Mouse (Mus musculus) v-Abl transformed pro-B cells (cell line): ENCODE data around the gene Shc2.

Experiments used
- in situ Hi-C, 2 experiments: fragments of 400-800 bp; cut with MboI; formaldehyde crosslinking; loops; one replicate each; pipeline ENCODE4 v1.15.1; 2025; ENCODE audit not compliant: unreplicated experiment in 2 of 2

Gene Shc2

DNA sequence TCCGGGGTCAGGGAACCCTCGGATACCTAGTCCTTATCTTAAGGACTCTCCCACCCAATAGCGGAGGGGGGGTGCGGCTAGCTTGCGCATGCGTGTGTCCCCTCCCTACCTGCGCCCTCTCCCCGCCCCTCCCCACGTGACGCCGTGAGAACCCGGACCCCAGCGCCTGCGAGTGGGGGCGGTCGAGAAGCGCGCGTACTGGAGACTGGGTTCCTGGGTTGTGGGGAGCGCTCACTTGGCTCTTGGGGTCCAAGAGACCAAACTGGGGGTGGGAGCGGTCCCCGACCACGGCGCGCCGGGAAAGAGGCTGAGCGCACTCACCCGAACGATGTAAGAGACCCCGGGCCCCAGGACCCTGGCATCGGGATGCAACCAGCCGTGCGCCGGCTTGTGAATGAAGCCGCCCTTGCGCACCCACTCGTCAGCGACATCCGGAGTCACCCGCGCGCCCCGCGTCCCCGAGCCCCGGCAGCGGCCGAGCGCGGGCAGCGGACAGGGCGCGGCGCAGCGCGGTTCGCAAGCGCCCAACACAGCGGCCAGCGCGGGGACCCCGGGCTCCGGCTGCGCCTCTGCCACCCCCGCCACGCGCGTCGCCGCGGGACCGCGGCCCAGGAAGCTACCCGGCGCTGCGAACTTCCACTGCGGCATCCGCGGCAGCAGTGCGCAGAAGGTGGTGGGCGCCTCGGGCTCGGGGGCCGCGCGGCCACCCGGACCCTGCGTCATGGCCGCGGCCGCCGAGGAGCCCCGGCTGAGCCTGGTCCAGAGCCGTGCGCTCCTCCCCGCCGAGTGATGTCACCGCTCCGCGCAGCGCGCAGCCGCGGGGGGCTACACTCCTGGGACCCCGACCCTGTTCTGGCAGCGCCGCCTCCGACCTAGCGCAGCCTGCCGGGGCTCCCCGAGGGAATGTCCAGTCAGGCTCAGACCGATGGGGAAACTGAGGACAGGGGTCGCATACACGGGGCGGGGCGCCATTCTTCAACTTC lies at the start of gene Shc2:
TSS of gene Shc2 (minus strand) at position 791 of the 983 bp plus-strand sequence.
- in situ Hi-C loops: loop anchor here in 1 of 2 experiments (25.0 kb wide), 1 partner anchor 875 kb away; the partner anchor contains the start of gene Ccdc105

DNA sequence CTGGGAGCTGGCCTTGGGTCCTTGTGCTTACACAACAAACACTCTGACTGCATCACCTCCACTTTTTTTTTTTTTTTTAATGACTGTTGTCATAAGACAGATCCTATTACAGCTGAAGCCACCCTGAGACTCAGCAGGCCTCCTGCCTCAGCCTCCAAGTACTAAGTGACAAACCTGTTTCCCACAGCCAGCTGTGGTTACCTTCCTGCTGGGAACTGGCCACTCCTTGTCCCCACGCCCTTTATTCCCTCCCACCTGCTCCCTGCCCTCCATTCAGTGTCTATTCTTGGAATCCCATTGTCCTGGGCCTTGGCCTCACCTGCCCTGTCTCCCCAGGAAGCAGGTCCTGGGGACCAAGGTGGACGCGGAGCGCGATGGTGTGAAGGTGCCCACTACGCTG lies 49.8 kb upstream of the Shc2 start:
- in situ Hi-C loops: loop anchor here in 1 of 2 experiments (25.0 kb wide), 1 partner anchor 1675 kb away; the partner anchor contains the start of gene Pfkl

DNA sequence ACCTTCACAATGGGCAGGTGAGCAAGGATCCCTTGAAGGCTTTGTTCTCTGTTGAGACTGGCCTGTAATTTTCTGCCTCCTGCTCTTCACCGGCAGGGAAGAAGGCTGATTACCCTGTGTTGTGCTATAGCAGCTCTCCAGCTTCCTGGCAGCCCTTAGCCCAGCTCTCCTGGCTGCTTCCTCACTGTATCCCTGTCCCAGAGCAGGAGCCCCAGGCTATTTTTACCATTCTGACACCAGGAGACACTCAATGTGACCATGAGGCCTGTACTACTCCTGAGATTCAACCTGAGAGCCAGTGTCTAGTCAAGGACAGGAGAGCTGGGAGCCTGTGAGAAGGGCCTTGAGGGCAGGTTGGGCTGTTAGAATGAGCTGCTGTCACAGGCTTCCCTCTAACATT lies 49.0 kb upstream of the Shc2 start:
- in situ Hi-C loops: loop anchor here in 1 of 2 experiments (25.0 kb wide), 1 partner anchor 1674 kb away; the partner anchor contains the start of gene Pfkl

DNA sequence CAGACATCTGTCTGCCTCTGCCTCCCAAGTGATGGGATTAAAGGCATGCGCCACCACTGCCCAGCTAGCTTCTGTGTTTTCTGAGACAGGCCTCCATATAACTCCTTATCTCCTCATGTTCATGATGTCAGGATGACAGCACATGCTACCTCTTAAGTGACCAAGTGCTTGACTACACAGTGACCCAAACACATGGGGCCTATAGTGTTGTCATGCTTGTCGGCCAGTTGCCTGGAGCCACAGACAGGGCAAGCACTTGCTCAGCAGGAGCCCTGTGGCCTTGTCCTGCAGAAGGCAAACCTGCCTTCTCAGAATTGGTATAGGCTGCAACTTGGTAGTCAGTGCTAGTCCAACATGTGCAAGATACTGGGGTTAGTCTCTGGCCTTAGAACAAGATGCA lies 48.5 kb upstream of the Shc2 start:
- in situ Hi-C loops: loop anchor here in 1 of 2 experiments (25.0 kb wide), 1 partner anchor 1674 kb away; the partner anchor contains the start of gene Pfkl

DNA sequence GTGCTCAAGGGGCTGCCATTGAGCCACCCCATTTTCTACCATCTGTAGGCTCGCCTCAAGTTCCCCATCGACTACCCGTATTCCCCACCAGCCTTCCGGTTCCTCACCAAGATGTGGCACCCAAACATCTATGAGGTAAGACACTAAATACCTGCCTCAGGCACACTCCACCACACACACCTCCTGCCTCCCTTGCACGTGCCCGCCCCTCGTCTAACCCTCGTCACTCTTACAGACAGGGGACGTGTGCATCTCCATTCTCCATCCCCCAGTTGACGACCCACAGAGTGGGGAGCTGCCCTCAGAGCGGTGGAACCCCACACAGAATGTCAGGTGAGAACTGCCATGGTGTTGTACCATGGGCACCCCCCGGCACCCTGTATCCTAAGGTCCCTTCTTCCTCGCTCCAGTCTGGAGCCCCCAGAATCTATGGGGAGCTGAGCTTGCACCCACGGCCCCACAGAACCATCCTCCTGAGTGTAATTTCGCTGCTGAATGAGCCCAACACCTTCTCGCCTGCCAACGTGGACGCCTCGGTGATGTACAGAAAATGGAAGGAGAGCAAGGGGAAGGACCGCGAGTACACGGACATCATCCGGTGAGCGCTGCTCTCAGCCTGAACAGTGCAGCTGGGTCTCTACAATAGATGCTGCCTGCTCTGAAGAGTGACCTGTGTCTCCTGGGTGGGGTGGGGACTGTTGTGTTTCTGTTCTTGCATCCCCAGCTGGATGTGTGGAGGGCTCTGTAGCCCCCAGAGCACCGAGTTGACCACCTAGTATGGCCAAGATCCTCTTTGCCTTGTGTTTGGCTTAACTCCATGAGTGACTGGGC lies 47.3 kb upstream of the Shc2 start:
- in situ Hi-C loops: loop anchor here in 1 of 2 experiments (25.0 kb wide), 1 partner anchor 1673 kb away; the partner anchor contains the start of gene Pfkl

DNA sequence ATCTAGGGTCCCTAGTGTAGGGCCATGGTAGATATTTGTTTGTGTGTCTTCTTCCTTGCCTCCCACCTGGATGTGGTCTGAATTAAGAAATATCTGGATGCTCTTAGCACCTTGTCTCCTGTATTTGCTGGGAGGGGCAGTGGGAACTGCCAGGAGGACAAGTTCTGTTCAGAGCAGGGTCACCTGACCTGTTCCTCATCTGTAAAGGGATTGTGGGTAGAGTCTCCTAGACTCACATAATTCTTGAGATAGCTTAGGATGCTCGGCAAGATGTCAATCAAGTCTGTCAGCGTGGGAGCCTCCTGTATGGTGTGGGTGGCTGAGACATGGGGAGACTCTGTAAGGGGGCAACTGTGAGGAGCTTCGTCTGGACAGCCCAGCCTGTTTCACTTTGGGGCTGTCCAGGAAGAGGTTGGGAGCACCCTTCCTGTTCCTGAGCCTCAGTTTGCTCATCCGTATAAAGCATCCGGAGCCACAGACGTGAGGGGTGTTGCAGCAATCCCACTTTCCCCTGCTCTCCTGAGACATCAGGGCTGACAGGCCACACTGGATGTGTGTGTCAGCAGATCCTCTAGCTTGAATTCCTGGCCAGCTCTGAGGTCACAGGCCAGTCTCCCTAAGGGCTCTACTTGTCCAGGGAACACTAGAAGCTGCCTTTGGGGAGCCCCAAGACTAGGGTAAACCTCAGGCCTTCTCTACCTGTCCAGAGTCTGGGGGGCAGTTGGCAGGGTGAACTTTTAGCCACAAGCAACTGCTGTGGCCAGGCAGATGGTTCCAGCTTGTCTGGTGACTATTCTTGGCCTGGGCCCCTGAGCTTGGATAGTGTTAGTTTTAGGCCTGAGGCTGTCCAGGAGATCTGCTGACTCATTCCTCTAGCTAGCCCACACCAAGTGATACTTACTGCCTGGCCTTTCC lies 46.3 kb upstream of the Shc2 start:
- in situ Hi-C loops: loop anchor here in 1 of 2 experiments (25.0 kb wide), 1 partner anchor 1672 kb away; the partner anchor contains the start of gene Pfkl

DNA sequence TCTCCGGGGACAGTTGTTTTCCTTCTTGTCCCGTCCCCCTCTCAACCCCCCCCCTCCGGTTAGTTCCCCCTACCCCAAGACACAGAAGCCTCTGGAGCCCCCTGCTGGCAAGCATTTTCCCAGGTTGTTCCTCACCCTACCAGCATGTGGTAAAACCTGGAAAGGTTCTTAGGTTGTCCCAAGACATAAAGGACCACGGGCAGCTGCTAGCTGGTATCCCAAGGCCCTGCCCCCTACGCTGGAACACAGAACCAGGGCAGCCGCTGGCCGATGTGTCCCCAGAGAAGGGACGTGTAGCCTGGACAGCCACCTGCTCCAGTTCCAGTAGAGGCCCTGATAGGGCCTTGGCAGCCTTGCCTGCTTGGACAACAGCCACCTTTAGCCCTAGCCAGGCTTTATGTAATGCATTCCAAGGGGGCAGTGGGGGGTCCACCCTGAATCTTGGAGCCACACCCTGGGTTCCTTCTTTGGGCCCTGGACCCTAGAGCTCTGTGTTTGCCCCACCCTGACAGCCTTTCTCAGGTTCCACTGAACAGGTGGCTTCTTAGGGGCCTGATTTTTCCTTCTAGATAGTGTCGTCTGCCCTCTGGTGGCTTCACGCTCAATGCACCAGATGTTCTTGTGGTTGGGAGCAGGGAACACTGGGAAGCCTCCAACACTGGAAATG lies 45.3 kb upstream of the Shc2 start:
- in situ Hi-C loops: loop anchor here in 1 of 2 experiments (25.0 kb wide), 1 partner anchor 1671 kb away; the partner anchor contains the start of gene Pfkl

DNA sequence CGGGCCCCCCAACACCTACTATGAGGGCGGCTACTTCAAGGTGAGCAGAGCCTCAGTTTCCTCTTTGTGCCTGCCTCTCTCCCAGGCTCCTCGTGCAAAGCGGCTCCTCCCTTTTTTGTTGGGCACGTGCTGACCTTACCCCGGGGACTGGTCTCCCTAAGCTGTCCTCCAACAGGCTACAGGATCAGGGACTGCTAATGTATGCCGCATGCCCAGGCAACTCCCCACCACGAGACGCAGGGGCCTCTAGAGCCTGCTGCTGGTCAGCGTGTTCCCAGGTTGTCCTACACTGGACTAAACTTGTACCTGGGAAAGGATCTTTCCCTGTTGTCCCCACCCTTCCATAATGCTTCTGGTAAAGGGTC lies 44.8 kb upstream of the Shc2 start:
- in situ Hi-C loops: loop anchor here in 1 of 2 experiments (25.0 kb wide), 1 partner anchor 1670 kb away; the partner anchor contains the start of gene Pfkl

DNA sequence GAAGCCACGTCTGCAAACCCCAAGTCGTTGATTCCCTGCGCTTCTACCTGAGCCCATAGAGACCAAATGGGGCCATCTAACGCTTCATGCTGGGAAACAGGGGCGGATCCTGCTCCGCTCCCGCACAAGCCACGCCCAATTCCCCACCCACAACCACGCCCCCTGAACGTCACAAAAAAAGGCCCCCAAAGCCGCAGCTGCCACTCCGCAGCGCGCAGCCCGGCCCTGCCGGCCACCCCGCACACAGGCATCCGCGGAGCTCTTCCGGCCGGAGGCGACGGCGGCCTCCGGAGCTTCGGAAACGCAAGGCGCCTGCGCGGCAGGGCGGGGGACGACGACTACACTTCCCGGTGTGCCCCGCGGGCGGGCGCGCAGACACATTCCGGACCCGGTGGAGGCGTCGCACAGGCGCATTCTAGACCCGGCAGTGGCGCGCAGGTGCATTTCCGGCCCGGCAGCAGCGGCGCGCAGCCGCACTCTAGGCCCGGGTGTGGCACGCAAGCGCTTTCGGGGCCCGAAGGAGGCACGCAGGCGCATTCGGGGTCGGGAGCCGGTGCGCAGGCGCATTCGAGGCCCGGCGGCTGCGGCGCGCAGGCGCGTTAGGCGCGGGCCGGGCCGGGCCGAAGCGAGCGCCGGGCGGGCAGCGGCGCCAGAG lies 44.0 kb upstream of the Shc2 start, which contains the start of gene Cdc34:
TSS of gene Cdc34 (plus strand) at position 605 of the 655 bp plus-strand sequence.
- in situ Hi-C loops: loop anchor here in 1 of 2 experiments (25.0 kb wide), 1 partner anchor 1669 kb away; the partner anchor contains the start of gene Pfkl

DNA sequence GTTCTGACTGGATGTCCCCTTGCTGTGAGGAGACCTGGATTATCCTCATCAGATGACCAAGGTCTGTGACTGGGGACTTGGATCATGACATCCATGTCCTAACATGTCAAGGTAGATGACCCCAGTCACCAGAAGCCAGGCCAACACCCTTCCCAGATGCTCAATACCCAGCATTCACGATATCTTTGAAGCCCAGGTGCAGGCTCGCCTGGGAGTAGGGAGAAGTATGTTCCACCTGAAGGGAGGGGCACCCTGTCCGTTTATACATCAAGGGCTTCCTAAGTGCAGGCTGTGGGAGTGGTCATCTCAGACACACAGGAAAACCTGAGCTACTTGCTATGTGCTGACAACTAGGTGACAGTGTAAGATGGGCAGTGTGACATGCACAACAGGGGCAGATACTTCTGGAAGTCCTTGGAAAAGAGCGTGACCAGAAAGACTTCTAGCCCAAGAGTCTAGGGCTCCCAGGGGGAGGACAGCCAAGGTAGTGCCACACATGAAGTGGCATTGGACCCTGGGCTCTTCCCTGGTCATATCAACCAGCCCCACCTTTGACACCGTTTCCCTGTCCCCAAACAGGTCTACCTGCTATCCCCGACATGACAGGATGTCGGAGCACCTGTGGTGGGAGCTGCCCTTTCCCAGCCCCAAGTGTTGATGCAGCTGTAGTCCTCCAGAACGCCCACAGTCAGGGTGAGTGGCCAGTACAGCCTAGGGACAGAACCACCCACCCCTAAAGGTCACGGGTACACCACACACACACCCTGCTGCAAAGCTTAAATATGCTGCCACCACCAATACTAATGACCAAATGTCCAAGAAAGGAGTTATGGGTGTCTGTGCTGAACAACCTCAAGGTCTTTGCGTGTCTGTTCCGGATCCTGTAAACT lies 43.1 kb upstream of the Shc2 start:
- in situ Hi-C loops: loop anchor here in 1 of 2 experiments (25.0 kb wide), 1 partner anchor 1669 kb away; the partner anchor contains the start of gene Pfkl

DNA sequence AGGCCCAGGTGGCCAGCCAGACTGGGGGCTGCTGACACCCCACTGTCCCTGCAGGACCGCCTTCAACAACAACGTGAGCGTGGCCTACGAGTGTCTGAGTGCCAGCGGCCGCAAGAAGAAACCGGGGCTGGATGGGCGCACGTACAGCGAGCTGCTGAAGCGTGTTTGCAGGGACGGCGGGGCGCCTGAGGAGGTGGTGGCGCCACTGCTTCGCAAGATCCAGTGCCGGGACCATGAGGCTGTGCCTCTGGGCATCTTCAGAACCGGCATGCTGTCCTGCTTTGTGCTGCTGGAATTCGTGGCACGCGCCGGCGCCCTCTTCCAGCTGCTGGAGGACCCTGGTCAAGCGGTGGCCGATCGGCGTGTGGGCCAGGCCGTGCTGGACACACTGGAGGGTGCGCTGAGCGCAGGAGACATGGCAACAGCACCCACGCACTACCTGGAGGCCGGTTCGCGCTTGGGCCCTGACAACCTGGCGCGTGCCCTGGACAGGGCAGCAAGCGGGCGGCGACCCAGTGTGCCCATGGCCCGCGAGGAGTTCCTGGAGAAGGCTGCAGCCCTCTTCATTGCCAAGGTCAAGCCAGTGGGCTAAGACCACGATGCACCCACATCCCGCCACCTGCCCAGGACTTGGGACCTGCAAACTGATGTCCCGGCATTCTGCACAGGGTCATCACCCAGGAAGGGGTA lies 37.8 kb upstream of the Shc2 start:
- in situ Hi-C loops: loop anchor here in 1 of 2 experiments (25.0 kb wide), 1 partner anchor 1663 kb away; the partner anchor contains the start of gene Pfkl

DNA sequence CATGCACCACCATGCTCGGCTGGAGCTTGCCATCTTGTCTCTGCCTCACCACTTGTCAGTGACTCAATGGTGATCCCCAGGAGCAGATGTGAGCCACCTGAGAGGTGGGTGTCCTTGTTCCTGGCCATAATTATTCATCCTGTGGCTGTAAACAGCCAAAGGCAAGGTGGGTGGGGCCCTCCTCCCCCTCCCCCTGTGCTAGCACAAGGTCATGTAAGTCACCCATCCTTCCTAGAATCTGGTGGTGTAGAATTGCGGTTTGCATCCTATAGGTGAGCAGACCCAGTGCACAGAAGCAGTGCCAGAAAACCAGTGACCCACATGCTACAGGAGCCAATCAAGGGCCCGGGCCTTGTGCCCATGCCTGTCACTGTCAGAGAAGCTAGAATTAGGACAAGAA lies 35.3 kb upstream of the Shc2 start:
- in situ Hi-C loops: no loop called here

DNA sequence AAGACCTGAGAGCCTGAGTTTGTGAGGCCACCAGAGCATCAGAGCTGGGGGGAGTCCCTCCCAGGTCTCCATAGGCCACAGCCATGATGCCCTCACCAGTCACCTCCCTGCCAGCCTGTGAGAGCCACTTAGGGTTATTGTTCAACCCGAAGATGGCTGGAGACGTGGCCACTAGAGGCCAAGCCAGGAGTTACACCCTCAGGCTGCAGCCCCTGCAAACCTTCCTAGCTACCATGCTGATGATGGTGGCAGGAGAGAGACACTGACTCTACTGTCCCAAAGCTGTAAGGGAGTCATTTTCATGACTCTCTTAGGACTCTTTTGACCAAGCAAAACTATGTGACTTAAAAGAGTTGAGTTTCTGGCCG lies 34.4 kb upstream of the Shc2 start:
- in situ Hi-C loops: no loop called here

DNA sequence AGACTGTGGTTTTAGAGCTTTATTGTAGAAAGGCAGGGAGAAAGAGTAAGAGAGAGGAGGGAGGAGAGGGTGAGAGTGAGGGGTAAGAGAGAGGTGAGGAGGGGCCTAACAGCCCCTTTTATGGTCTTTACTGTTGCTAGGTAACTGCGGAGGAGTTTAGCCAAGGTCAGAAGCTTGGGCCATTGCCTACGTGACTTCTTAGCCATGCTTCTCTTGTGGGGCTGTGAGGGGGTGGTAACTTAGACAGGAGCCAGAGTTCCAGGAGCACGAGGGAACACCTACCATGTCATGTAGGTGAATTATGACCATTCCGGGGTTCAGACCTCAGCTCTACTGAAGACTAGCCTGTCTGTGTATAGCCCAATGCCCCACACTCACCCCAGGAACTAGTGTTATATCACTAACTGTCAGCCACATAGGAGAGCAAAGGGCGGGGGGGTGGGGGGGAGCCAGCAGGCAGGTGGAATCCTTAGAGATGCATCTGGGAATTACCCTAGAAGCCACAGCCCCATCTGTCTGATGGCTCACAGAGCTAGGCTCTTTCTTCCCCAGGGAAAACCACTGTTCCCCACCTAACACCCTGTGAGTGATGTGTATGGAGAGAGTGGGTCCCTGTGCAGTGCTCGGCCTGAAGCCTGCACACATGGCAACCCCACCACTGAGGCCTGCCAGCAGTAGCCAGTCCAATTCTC lies 33.8 kb upstream of the Shc2 start:
- in situ Hi-C loops: no loop called here

DNA sequence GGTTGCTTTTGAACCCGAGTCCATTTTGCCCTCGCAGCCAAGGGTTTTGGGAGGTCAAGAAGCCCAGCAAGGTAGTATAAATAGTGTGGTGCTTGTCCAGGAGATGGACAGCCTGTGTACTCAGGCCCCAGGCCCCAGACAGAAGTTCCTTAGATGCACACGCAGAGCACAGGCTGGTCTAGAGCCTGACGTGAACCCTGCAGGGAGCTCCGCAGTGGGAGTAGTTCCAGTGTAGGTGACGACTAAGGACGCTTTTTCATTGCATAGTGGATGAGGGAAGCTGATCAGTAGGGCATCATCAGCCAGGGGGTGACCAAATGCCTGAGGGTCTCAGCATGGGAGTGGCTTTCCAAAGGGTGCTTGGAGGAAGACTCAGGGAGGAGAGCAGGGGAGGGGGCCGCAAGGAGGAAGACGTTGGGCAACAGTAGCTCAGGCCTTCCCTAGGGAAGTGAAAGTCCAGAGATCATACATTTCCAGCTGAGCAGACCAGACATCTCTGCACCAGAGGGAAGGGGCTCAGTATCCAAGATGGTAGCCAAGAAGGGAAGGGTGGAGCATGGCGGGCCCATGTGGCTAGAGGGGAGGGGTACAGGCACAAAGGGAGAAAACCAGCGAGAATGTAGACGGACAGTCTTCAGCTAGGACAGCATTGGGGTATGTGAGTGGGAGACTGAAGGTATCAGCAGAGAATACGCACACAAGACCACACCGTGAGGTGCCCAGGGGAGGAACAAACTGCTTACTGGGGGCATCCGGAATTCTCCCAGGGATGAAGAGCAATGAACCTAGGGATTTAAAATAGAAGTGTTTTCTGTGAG lies 32.6 kb upstream of the Shc2 start:
- in situ Hi-C loops: no loop called here
